Mouse (Mus musculus) ovary, postnatal 14 days (tissue): Measurements from ENCODE around the gene Prdm2.
A peak's percentile ranks its signal among the peaks of the same experiment; 100 is the strongest.

Experiments
- DNase-seq: peaks from one replicate; pipeline ENCODE4 v3.0.0; 2022; ENCODE audit warnings: low spot score

Prdm2 gene

GRCm38 (mm10) chr4:143212341-143213174 is at the start of gene Prdm2:
TSS of gene Prdm2 (minus strand) at chr4:143212995.
- DNase-seq, result peak; percentile 59

- DNase-seq, result no peak
Measured at GRCm38 (mm10) chr4:143259718-143260349, 47.0 kb upstream of the Prdm2 start.

- DNase-seq, result peak; percentile 61
Measured at GRCm38 (mm10) chr4:143258517-143258916, 45.7 kb upstream of the Prdm2 start.

GRCm38 (mm10) chr4:143257971-143258370 is 45.2 kb upstream of the Prdm2 start:
- DNase-seq, result no peak

- no peak for DNase-seq
Measured at GRCm38 (mm10) chr4:143255541-143255940, 42.7 kb upstream of the Prdm2 start.

GRCm38 (mm10) chr4:143253356-143253755 is 40.6 kb upstream of the Prdm2 start:
- no peak for DNase-seq

GRCm38 (mm10) chr4:143248050-143248449 is 35.3 kb upstream of the Prdm2 start:
- no peak for DNase-seq

- DNase-seq, result no peak
Measured at GRCm38 (mm10) chr4:143241294-143241693, 28.5 kb upstream of the Prdm2 start.

GRCm38 (mm10) chr4:143239615-143240201 is 26.9 kb upstream of the Prdm2 start:
- DNase-seq, result no peak

- no peak for DNase-seq
Measured at GRCm38 (mm10) chr4:143239117-143239516, 26.3 kb upstream of the Prdm2 start.

- DNase-seq, result peak; percentile 42
Measured at GRCm38 (mm10) chr4:143238241-143239031, 25.6 kb upstream of the Prdm2 start.

GRCm38 (mm10) chr4:143231790-143232422 is 19.1 kb upstream of the Prdm2 start:
- DNase-seq, result no peak

- no peak for DNase-seq
Measured at GRCm38 (mm10) chr4:143231110-143231509, 18.3 kb upstream of the Prdm2 start.

GRCm38 (mm10) chr4:143227976-143228375 is 15.2 kb upstream of the Prdm2 start:
- DNase-seq, result no peak

- DNase-seq, result no peak
Measured at GRCm38 (mm10) chr4:143225886-143226285, 13.1 kb upstream of the Prdm2 start.

- no peak for DNase-seq
Measured at GRCm38 (mm10) chr4:143219316-143219751, 6.5 kb upstream of the Prdm2 start.

GRCm38 (mm10) chr4:143218858-143219257 is 6.1 kb upstream of the Prdm2 start:
- no peak for DNase-seq

GRCm38 (mm10) chr4:143217189-143217588 is 4.4 kb upstream of the Prdm2 start:
- no peak for DNase-seq

GRCm38 (mm10) chr4:143214221-143214797 is 1.5 kb upstream of the Prdm2 start:
- no peak for DNase-seq

GRCm38 (mm10) chr4:143213571-143213970 is 776 bp upstream of the Prdm2 start:
- DNase-seq, result no peak

- DNase-seq, result no peak
Measured at GRCm38 (mm10) chr4:143213175-143213479, 332 bp upstream of the Prdm2 start.
